Mouse (Mus musculus) ES-E14 (cell line): Measurements from ENCODE around the gene Bach1. TPM values are rescaled to one million over a fixed set of nuclear protein-coding genes. Genes with fewer than 3 reads are reported as not detected.

ENCODE experiments used
- DNase-seq: peaks from one replicate; pipeline ENCODE4 v3.0.0-alpha.2; 2013; ENCODE audit warnings: low read depth, low spot score
- H3K27ac ChIP-seq: 2 replicates; pipeline ENCODE4 v1.5.1; 2012; ENCODE audit warnings: low read depth, mild to moderate bottlenecking, low read length, moderate library complexity, mixed read lengths; ENCODE audit not compliant: poor library complexity, insufficient read depth, severe bottlenecking
- H3K36me3 ChIP-seq: 2 replicates; pipeline ENCODE4 v1.6.1; 2012; ENCODE audit warnings: mild to moderate bottlenecking, low read length, moderate library complexity, mixed read lengths; ENCODE audit not compliant: control insufficient read depth, poor library complexity, insufficient read depth, severe bottlenecking
- H3K4me1 ChIP-seq, 2 experiments: fragments of 150-350 bp in 1 of 2; sonication (generic) in 1 of 2; 2 replicates each; pipeline ENCODE4 v1.6.1; 2012; ENCODE audit warnings: low read length in 2 of 2, mild to moderate bottlenecking in 1 of 2, mixed read lengths in 1 of 2; ENCODE audit not compliant: control insufficient read depth in 2 of 2, insufficient read depth in 2 of 2, poor library complexity in 1 of 2
- H3K4me3 ChIP-seq, 2 experiments: fragments of 150-350 bp in 1 of 2; sonication (generic) in 1 of 2; 2 replicates each; pipeline ENCODE4 v1.5.1; 2012; ENCODE audit warnings: low read length in 2 of 2, low read depth in 1 of 2, mild to moderate bottlenecking in 1 of 2, mixed read lengths in 1 of 2; ENCODE audit not compliant: insufficient read depth in 1 of 2, poor library complexity in 1 of 2, severe bottlenecking in 1 of 2
- H3K9ac ChIP-seq: 2 replicates; pipeline ENCODE4 v1.6.1; 2012; ENCODE audit warnings: low read depth, mild to moderate bottlenecking, low read length, mixed read lengths; ENCODE audit not compliant: poor library complexity, insufficient read depth, severe bottlenecking
- H3K9me3 ChIP-seq: fragments of 150-350 bp; sonication (generic); 2 replicates; pipeline ENCODE4 v1.6.1; 2012; ENCODE audit warnings: low read depth, mild to moderate bottlenecking, low read length; ENCODE audit not compliant: control insufficient read depth, insufficient read depth
- CHD2 ChIP-seq: IDR thresholded peaks from 2 replicates; pipeline ENCODE4 v1.6.1; 2014; ENCODE audit warnings: mild to moderate bottlenecking, low read depth, low read length, inconsistent platforms
- HCFC1 ChIP-seq: IDR thresholded peaks from 2 replicates; pipeline ENCODE4 v1.6.1; 2012; ENCODE audit warnings: low read length, inconsistent platforms, borderline replicate concordance; ENCODE audit not compliant: insufficient read depth
- MAFK ChIP-seq: IDR thresholded peaks from 2 replicates; pipeline ENCODE4 v1.6.1; 2014; ENCODE audit warnings: mild to moderate bottlenecking, low read depth, low read length, inconsistent platforms; ENCODE audit not compliant: insufficient read depth
- ZC3H11A ChIP-seq: IDR thresholded peaks from 2 replicates; pipeline ENCODE4 v1.6.1; 2012; ENCODE audit warnings: low read depth, mild to moderate bottlenecking, inconsistent platforms, low read length, borderline replicate concordance
- ZNF384 ChIP-seq: IDR thresholded peaks from 2 replicates; pipeline ENCODE4 v1.6.1; 2012; ENCODE audit warnings: low read depth, low read length, inconsistent platforms
- in situ Hi-C, 2 experiments: fragments of 600-800 bp; cut with MboI; formaldehyde crosslinking; loops; one replicate each; pipeline ENCODE4 v1.15.1; 2025; ENCODE audit warnings: low sequenced_read_pairs in 2 of 2, inconsistent platforms in 1 of 2; ENCODE audit not compliant: unreplicated experiment in 2 of 2
- total RNA-seq: library from RNA; depleted of rRNA; stranded (reverse); fragments of 300-350 nt; gene quantifications from 2 replicates; pipeline ENCODE4 v1.2.3, GENCODE M21; 2012

The Bach1 gene
- total RNA-seq, 1 experiment, result 19.5 TPM

GRCm38 (mm10) chr16:87673155-87673554, 25.6 kb upstream of the Bach1 start:
- TF ChIP-seq ZC3H11A, result no peak
- TF ChIP-seq HCFC1, result no peak
- no peak for TF ChIP-seq MAFK
- TF ChIP-seq ZNF384, result no peak
- no peak overlapping the region for H3K27ac ChIP-seq
- in situ Hi-C loops, result no loop called here
- no peaks in the 10 kb centered on the region for H3K36me3 ChIP-seq
- peaks cover 0 to under 1% of the 10 kb centered on the region in 2 experiments; a peak in 2 of 4 replicates for H3K4me1 ChIP-seq
- H3K9ac ChIP-seq, result no peak overlapping the region
- H3K4me3 ChIP-seq, result no peak overlapping the region
- DNase-seq, result no peak
- no peaks in the 10 kb centered on the region for H3K9me3 ChIP-seq

GRCm38 (mm10) chr16:87676182-87676581, 22.6 kb upstream of the Bach1 start:
- Histone ChIP-seq H3K36me3 (no peaks in the 10 kb centered on the region), H3K4me1 (peaks cover 0 to 9% of the 10 kb centered on the region in 2 experiments; a peak in 2 of 4 replicates), H3K27ac (no peak overlapping the region), H3K4me3 (no peak overlapping the region), H3K9me3 (no peaks in the 10 kb centered on the region), H3K9ac (no peak overlapping the region)
- in situ Hi-C loops, result no loop called here
- TF ChIP-seq ZNF384, result no peak
- no peak for TF ChIP-seq ZC3H11A
- no peak for TF ChIP-seq HCFC1
- TF ChIP-seq CHD2, result no peak
- TF ChIP-seq MAFK, result no peak
- no peak for DNase-seq

GRCm38 (mm10) chr16:87678667-87679066, 20.1 kb upstream of the Bach1 start:
- Histone ChIP-seq H3K9ac (no peak overlapping the region), H3K27ac (no peak overlapping the region), H3K9me3 (no peaks in the 10 kb centered on the region), H3K4me3 (0 out of 4 replicates have a peak overlapping the region, but pooled peaks of 1 of the 2 experiments have one; percentile 17), H3K36me3 (no peaks in the 10 kb centered on the region), H3K4me1 (peaks cover 0 to 9% of the 10 kb centered on the region in 2 experiments; a peak in 2 of 4 replicates)
- no peak for DNase-seq
- in situ Hi-C loops, result no loop called here
- TF ChIP-seq ZC3H11A, result no peak
- no peak for TF ChIP-seq CHD2
- no peak for TF ChIP-seq MAFK

- H3K27ac ChIP-seq, result no peak overlapping the region
- H3K36me3 ChIP-seq, result no peaks in the 10 kb centered on the region
- H3K4me1 ChIP-seq, result peaks cover 0 to 9% of the 10 kb centered on the region in 2 experiments; a peak in 2 of 4 replicates
- no peak overlapping the region for H3K9ac ChIP-seq
- TF ChIP-seq HCFC1, result no peak
- TF ChIP-seq CHD2, result no peak
- TF ChIP-seq MAFK, result no peak
- TF ChIP-seq ZNF384, result no peak
- no peak for TF ChIP-seq ZC3H11A
- in situ Hi-C loops, result no loop called here
- H3K4me3 ChIP-seq, result no peak overlapping the region
- H3K9me3 ChIP-seq, result no peaks in the 10 kb centered on the region
- no peak for DNase-seq
Observed at GRCm38 (mm10) chr16:87680912-87681634, 17.7 kb upstream of the Bach1 start.

GRCm38 (mm10) chr16:87681848-87682247, 16.9 kb upstream of the Bach1 start:
- Histone ChIP-seq H3K4me1 (peaks cover 0 to 9% of the 10 kb centered on the region in 2 experiments; a peak in 2 of 4 replicates), H3K36me3 (no peaks in the 10 kb centered on the region), H3K9ac (no peak overlapping the region), H3K4me3 (no peak overlapping the region), H3K27ac (no peak overlapping the region), H3K9me3 (no peaks in the 10 kb centered on the region)
- in situ Hi-C loops, result no loop called here
- TF ChIP-seq MAFK (no peak), HCFC1 (no peak), CHD2 (no peak), ZNF384 (no peak), ZC3H11A (no peak)
- no peak for DNase-seq
